Mouse (Mus musculus) forebrain, postnatal 0 days (tissue): ENCODE measurements around the gene Plbd2. TPM values are rescaled to one million over a fixed set of nuclear protein-coding genes. Genes with fewer than 3 reads are reported as not detected.

Experiments
- ATAC-seq: fragments of 200-750 bp; cut with Nextera tagmentation; 2 replicates; pipeline ENCODE4 v1.8.0; 2017; ENCODE audit warnings: mild to moderate bottlenecking, moderate library complexity
- DNase-seq: peaks from one replicate; pipeline ENCODE4 v3.0.0-alpha.2; 2015
- H3K27ac ChIP-seq: fragments of 300-500 bp; sonication (generic); 2 replicates; pipeline ENCODE4 v1.5.1; 2014; ENCODE audit warnings: low read depth, mild to moderate bottlenecking, antibody characterized with exemption, low read length, moderate library complexity, mixed read lengths
- H3K27me3 ChIP-seq: fragments of 300-500 bp; sonication (generic); 2 replicates; pipeline ENCODE4 v1.6.1; 2014; ENCODE audit warnings: mild to moderate bottlenecking, low read length, mixed read lengths; ENCODE audit not compliant: insufficient read depth
- H3K36me3 ChIP-seq: fragments of 300-500 bp; sonication (generic); 2 replicates; pipeline ENCODE4 v1.6.1; 2014; ENCODE audit warnings: mild to moderate bottlenecking, moderate library complexity; ENCODE audit not compliant: insufficient read depth
- H3K4me1 ChIP-seq: fragments of 300-500 bp; sonication (generic); 2 replicates; pipeline ENCODE4 v1.6.1; 2014; ENCODE audit warnings: antibody characterized with exemption; ENCODE audit not compliant: insufficient read depth
- H3K4me2 ChIP-seq: fragments of 300-500 bp; sonication (generic); 2 replicates; pipeline ENCODE4 v1.6.1; 2014; ENCODE audit warnings: low read depth, mild to moderate bottlenecking, moderate library complexity
- H3K4me3 ChIP-seq: fragments of 300-500 bp; sonication (generic); 2 replicates; pipeline ENCODE4 v1.5.1; 2014; ENCODE audit warnings: low read depth, low read length, mixed read lengths
- H3K9ac ChIP-seq: fragments of 300-500 bp; sonication (generic); 2 replicates; pipeline ENCODE4 v1.6.1; 2014; ENCODE audit warnings: mild to moderate bottlenecking
- H3K9me3 ChIP-seq: fragments of 300-500 bp; sonication (generic); 2 replicates; pipeline ENCODE4 v1.6.1; 2016; ENCODE audit warnings: low read length
- CTCF ChIP-seq: sonication (generic); IDR thresholded peaks from 2 replicates; pipeline ENCODE4 v1.5.1; 2016; ENCODE audit warnings: antibody characterized with exemption, control low read depth, low read depth
- WGBS: fragments of 180-500 bp; shearing (Covaris S2); extraction: QIAGEN DNeasy Blood & Tissue Kit; methylation state at CpG from one replicate; pipeline ENCODE4 v1.1.7; 2014; 5-methylcytosine and 5-hydroxymethylcytosine counted together
- polyA plus RNA-seq: library from polyadenylated mRNA; unstranded; fragments of >200 nt; fragmentation: Nextera tagmentation; extraction: Ambion mirVana; gene quantifications from 2 replicates; pipeline ENCODE4 v1.2.1, GENCODE M21; 2015
- total RNA-seq: library from RNA; depleted of rRNA; stranded (reverse); fragments of >200 nt; gene quantifications from 2 replicates; pipeline ENCODE4 v1.2.3, GENCODE M21; 2014

Plbd2 gene
- total and polyA plus RNA-seq, 2 experiments from 2014 or later, result 23.7 to 39.4 TPM

DNA sequence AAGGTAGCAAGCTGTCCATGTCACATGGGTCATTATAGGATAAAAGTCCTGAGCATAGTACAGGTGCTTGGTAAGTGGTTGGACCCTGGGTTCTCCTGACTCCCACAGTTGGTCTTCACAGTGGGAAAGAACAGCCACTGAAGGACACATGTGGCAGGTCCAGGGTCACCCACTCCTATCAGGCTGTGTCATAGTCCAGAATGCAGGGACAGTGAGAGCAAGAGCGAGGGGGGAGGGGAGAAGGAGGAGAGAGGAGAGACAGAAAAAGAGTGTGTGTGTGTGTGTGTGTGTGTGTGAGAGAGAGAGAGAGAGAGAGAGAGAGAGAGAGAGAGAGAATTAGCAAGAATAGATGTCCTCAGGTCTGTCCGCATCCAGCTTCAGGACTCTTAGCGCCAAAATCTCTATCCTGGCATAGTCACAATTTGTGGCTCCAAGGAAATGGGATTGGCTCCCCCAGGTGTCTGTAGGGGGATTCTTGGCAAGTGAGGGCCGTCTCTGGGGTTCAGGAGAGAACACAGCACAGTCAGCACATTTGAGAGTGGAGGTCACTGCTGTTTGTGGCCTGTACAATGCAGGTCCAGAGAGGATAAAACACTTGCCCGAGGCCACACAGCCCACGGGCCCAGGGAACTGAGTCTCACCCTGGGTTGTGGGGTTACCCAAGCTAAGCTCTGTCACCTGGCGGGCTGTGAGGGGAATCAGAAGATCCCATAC is 46.4 kb downstream of the Plbd2 start:
- WGBS, result 54% methylated on average over 7 of the region's 7 CpGs
- H3K4me3 ChIP-seq, result no peak overlapping the region
- H3K4me2 ChIP-seq, result no peak overlapping the region
- ATAC-seq, result no peak
- H3K27me3 ChIP-seq, result no peaks in the 10 kb centered on the region
- no peak overlapping the region for H3K27ac ChIP-seq
- no peaks in the 10 kb centered on the region for H3K9me3 ChIP-seq
- no peak overlapping the region for H3K9ac ChIP-seq
- H3K36me3 ChIP-seq, result no peaks in the 10 kb centered on the region
- no peak for TF ChIP-seq CTCF
- DNase-seq, result no peak
- no peaks in the 10 kb centered on the region for H3K4me1 ChIP-seq

DNA sequence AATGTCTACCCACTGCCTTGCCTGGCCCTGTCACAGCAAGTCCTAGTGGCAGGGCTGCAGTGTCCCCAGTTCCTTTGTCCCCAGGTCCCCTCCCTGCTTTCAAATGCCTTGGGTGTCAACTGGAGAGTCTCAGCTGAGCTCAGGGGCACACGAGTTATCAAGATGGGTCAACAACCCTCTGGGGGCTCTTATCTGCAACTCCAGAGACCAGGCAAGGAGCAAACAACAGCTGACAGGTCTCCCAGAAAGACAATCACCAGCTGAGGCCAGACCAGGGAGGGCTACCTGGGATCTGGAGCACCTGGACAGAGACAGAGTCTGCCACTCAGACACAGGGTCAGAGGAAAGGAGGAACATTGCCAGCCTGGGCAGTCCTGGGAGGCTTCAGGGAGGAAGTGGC is 47.2 kb downstream of the Plbd2 start:
- 59% methylated on average over 1 of the region's 1 CpGs for WGBS
- no peaks in the 10 kb centered on the region for H3K4me1 ChIP-seq
- no peak overlapping the region for H3K4me2 ChIP-seq
- no peaks in the 10 kb centered on the region for H3K36me3 ChIP-seq
- no peak overlapping the region for H3K4me3 ChIP-seq
- no peaks in the 10 kb centered on the region for H3K27me3 ChIP-seq
- no peak overlapping the region for H3K27ac ChIP-seq
- H3K9ac ChIP-seq, result no peak overlapping the region
- H3K9me3 ChIP-seq, result no peaks in the 10 kb centered on the region
- no peak for TF ChIP-seq CTCF
- ATAC-seq, result no peak
- no peak for DNase-seq

DNA sequence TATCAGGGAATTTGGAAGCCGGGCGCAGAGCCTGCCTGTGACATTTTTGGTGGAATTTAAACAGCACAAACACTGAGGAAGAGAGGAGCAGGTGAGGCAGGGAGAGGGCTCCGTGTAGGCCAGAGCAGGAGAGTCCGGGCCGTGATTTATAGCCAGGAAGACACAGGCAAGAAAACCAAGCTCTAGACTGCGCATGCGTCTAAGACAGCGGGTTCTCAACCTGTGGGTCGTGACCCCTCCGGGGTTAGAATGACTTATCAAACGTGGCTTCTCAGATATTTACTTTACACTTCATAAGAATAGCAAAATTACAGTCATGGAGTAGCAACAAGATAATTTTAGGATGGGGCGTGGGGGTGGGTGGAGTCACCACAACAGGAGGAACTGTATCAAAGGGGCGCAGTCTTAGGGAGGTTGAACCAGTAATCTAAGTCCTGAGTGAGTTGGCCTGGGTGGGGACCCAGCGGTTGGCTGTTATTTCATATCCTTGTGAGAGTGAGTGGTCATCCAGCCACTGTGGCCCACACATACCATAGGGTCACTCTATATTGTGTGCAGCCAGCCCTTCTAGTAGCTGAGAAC is 48.6 kb downstream of the Plbd2 start:
- WGBS, result 75% methylated on average over 14 of the region's 14 CpGs
- ATAC-seq, result no peak

DNA sequence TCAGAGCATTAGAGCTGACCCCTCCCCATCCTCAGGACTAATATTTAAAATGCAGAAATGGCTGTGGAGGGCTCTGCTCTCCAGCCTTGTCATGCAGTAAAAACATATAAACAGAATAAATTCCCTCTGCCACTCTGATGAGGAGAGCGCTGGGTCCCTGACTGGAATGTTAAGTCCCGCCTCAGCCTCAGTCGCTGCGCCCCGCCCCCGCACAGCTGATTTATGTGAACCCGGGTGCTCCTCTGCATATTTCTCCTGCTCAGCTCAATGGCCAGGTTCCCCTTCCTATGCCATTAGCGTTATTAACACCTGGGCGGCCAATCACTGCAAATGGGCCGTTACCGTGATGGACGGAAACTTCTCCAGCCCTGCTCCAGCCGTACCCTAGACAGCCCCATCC is 56.1 kb downstream of the Plbd2 start:
- TF ChIP-seq CTCF, result no peak

More for the DNA sequence above, 48.6 kb downstream of the Plbd2 start:
- Histone ChIP-seq H3K9me3 (no peaks in the 10 kb centered on the region), H3K36me3 (no peaks in the 10 kb centered on the region), H3K27me3 (no peaks in the 10 kb centered on the region), H3K27ac (no peak overlapping the region), H3K4me2 (no peak overlapping the region), H3K4me3 (no peak overlapping the region), H3K9ac (no peak overlapping the region), H3K4me1 (no peaks in the 10 kb centered on the region)
- no peak for TF ChIP-seq CTCF
- DNase-seq, result no peak

DNA sequence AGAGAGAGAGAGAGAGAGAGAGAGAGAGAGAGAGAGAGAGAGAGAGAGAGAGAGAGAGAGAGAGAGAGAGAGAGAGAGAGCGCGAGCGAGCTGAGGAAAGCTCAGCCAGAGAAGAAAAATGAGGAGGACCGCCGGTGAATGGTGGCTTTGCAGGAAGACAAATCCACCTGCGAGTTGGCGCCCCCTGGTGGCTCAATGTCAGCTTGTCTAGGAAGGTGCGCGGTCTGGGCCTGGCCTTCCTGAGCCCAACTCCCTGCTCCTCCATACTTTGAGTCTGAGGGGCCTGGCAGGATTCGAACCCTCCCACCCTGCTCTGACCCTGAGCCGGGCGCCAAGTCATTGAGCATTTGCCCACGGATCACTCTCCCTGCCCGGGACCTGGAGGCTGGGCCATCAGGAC is 62.7 kb downstream of the Plbd2 start:
- Histone ChIP-seq H3K9ac (no peak overlapping the region), H3K4me1 (no peaks in the 10 kb centered on the region; the same call in 1 of the 2 replicates), H3K27me3 (peaks cover 37% of the 10 kb centered on the region), H3K27ac (no peak overlapping the region), H3K4me2 (peak overlapping the region; percentile 37), H3K36me3 (no peaks in the 10 kb centered on the region), H3K4me3 (no peak overlapping the region), H3K9me3 (no peaks in the 10 kb centered on the region)
- peak; percentile 91 for TF ChIP-seq CTCF
- peak; percentile 90 for DNase-seq
- ATAC-seq, result peak; percentile 74
- 7% methylated on average over 14 of the region's 14 CpGs for WGBS

More for the DNA sequence above, 56.1 kb downstream of the Plbd2 start:
- Histone ChIP-seq H3K27ac (no peak overlapping the region), H3K9me3 (no peaks in the 10 kb centered on the region), H3K36me3 (no peaks in the 10 kb centered on the region), H3K4me1 (no peaks in the 10 kb centered on the region), H3K9ac (no peak overlapping the region), H3K4me3 (no peak overlapping the region), H3K27me3 (peaks cover 3% of the 10 kb centered on the region; the same call in 1 of the 2 replicates), H3K4me2 (no peak overlapping the region)
- no peak for ATAC-seq
- 61% methylated on average over 13 of the region's 13 CpGs for WGBS
- no peak for DNase-seq

DNA sequence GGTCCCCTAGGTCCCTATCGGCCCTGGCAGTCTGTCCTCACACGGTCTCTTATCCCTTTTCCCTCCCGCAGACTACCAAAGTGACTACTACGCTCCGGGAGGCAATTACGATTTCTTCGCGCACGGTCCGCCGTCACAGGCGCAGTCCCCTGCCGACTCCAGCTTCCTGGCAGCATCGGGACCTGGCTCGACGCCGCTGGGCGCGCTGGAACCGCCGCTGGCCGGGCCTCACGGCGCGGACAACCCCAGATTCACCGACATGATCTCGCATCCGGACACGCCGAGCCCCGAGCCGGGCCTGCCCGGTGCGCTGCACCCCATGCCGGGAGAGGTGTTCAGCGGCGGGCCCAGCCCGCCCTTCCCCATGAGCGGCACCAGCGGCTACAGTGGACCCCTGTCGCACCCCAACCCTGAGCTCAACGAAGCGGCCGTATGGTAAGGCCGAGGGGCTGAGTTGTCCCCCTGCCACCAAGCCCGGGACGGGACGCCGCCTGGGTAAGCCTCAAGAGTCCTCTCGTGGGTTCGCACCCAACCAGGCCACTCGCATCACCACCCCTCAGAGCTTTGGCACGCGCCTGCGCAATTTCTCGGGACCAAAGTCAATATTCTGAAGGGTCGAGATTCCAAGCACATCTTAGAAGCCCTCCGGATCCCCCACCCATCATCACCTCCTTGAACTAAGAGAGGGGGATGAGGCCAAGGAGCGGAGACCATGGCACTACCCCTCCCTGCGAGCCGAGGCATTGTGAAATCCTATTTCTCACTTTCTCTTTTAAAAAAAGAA is 63.3 kb downstream of the Plbd2 start:
- Histone ChIP-seq H3K4me2 (peak overlapping the region; percentile 37), H3K27ac (no peak overlapping the region), H3K27me3 (peaks cover 43% of the 10 kb centered on the region), H3K9me3 (no peaks in the 10 kb centered on the region), H3K4me3 (peak overlapping the region; percentile 16), H3K36me3 (no peaks in the 10 kb centered on the region), H3K4me1 (no peaks in the 10 kb centered on the region; the same call in 1 of the 2 replicates), H3K9ac (no peak overlapping the region)
- 16% methylated on average over 61 of the region's 61 CpGs for WGBS
- ATAC-seq (no peak), DNase-seq (no peak)
- TF ChIP-seq CTCF, result no peak
